Mouse (Mus musculus) cerebral cortex, adult 2 months (tissue): ENCODE data around the gene Gm7694.

Experiments
- WGBS: fragments of 180-500 bp; shearing (Covaris S2); methylation state at CpG from one replicate; pipeline ENCODE4 v1.1.7; 2018; 5-methylcytosine and 5-hydroxymethylcytosine counted together

The Gm7694 gene

DNA sequence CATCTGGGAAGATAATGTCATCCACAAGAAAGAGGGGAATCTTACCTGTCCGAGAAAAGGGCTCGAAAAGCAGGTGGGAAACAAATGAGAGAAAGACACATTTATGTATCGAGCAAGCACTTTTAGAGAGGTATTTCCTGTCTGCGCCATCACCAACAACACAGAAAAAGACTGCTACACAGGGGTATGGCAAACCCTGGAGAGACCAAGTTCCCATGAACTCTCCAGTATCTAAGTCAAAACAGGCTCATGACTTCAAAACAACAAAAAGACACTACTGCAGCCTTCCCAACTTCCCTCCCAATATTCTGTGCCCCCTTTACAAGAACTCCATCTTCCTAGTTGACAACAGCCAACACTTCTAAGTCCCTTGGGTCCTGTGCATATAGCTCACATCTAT is at the start of gene Gm7694:
Gm7694 (minus strand) TSS at position 101 of the 400 bp plus-strand sequence.
- 97% methylated on average over 4 of the region's 4 CpGs for WGBS

DNA sequence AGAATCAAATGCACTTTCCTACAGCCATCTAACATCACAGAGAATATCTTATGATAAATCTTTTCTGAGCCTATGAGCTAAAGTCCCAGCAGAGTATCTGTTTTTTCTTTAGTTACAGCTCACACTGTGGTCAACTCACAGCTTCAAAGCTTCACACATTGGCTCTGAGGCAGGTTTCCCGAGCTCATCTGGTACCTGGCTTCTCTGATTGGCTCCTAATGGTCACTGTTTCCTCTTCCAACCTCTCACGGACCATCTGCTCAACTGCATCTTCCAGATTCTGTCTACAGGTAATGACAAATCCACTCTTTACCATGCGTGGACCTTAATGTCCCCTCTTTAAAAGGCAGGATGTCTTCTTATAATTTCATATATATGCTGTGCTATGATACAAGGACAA is 47.2 kb upstream of the Gm7694 start:
- 87% methylated on average over 3 of the region's 3 CpGs for WGBS

DNA sequence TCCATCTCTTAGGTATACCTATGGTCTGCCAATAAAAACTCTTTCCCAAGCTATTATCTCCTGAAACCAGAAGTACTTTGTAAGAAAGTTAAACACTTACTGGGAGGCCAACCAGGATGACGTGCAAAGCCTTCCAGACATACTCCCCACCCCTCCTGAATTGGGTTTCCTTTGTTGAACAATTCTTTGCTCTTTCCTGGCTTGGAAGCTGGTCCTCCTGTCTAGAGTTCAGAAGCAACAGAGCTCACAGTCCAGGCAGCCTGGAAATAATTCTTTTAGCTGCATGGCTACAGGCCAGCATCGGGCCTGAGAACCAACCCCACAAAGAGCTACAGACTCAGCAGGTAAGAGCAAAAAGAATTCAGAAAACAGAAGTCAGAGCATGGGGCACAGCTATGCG is 40.1 kb upstream of the Gm7694 start:
- WGBS, result 61% methylated on average over 3 of the region's 3 CpGs

DNA sequence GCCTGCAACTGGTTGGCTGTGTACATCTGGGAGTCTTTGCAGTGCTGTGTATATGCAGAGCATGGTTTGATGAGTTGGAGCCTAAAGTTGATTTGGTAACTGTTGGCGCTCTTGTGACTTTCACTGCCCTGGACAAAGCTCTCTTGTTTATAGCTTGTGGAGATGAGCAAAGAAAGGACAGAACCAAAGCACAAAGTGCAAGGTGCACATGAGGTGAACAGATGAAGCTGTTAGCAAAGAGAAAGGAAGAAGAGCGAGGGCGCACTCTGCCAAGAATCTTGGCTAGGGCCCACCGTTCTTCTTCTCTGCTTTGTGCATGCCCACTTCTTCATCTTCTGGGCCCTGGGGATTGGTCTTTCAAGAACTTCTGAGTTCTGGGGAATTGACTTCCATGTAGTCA is 37.8 kb upstream of the Gm7694 start:
- WGBS, result 92% methylated on average over 4 of the region's 4 CpGs

DNA sequence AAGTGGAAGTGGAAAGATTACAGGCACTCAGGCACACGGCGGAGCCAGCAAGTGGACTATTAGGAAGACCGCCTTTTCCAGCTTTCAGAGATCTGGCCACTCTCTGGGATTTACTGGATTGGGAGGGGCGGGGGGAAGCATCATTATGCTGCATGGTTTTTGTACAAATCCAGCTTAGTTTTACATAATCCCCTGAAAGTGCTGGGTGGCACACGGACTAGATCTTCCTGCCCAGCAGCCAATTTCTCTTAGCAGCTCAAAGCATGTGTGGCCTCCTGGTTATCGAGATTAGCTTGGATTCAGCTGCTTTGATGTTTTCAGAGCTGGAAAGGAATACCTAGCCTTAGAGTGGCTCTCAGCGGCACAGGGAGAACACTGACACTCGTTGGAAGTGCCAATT is 36.9 kb upstream of the Gm7694 start:
- WGBS, result 66% methylated on average over 8 of the region's 8 CpGs

DNA sequence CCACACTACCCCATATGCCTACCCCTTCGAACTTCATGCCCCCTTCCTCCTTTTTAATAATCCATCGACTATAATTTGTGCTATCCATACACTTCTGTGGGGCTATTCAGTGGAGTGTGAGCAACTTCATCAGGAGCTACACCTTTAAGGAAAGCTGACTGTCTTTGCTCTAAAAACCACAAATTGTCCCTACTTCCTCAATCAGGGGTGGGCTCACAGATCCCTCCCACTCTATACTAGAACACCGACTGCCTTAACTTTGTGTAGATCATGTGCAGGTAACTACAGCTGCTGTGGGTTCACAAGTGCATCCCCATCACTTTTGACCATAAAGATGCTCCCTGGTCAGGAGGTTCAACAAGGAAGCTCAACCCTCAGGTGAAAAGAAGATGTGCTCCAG is 33.8 kb upstream of the Gm7694 start:
- WGBS, result 91% methylated on average over 3 of the region's 3 CpGs

DNA sequence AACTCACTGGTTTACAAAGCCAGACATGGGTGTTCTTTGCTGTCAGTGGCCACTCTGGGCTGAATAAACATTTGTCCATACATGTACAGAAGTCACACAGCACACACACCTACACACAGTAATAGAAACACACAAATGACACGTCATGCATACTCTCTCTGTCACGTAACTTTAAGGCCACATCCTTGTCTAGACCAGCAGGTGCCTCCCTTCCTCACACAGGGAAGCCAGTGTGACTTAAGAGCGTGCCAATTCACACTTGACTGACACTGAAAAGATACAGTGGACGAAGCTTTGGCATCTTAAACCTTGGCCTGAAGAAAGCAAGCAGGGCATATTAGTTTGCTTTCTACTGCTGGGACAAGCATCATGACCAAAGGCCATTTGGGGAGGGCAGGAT is 26.6 kb upstream of the Gm7694 start:
- 59% methylated on average over 4 of the region's 4 CpGs for WGBS

DNA sequence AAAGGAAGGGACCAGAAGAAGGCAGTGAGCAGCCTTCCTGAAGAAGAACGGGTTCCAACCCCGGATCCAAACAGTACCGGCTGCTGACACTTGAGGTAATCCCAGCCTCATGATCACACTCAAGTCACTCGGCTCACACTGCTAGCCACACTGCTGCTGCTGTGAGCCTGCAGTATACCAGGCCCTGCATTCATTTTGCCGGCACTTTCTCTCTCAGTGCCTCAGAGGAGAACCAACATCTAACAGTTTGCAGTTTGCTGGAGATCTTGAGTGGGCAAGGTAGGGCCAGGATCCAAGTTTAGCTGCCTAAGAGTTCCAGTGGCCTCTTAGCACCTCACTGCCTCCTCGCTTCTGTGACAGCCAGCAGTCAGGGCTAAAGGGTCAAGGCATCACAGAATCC is 25.8 kb upstream of the Gm7694 start:
- 33% methylated on average over 6 of the region's 6 CpGs for WGBS

DNA sequence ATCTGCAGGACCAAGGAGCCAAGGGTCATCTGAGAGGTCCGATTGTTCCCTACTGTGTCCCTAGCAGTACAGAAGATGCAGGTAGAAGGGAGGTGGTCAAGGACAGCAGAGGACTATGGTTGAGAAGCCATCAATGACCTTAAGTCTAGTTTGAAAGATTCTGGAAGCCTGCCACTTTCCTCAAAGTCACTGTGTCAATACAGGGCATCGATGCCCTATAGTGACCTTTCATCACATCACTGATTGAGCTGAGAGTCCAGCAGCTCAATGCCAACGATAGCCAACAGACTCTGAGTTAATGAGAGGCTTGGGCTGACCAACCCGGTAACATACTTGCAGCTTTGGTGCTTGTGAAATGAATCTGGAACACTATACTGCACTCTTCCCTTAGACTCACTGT is 19.1 kb upstream of the Gm7694 start:
- WGBS, result 90% methylated on average over 4 of the region's 4 CpGs

DNA sequence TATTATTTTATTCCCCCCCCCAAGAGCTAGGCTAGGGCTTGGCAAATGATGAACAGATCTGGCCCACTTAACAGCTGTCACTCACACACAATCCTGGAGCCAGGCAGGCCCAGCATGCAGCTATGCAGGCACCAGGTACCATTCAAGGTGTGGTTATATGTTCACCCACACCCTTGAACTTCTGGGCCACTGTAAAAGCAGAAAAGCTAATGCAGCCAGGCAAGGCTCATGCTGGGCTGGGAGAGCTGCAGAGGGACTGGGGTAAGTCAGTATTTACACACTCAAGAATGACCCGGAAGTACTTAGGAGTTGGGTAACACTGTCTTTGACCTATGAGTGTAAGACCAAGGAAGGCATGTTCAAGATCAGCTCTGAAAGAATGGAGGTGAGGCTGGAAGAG is 18.2 kb upstream of the Gm7694 start:
- WGBS, result 95% methylated on average over 1 of the region's 1 CpGs

DNA sequence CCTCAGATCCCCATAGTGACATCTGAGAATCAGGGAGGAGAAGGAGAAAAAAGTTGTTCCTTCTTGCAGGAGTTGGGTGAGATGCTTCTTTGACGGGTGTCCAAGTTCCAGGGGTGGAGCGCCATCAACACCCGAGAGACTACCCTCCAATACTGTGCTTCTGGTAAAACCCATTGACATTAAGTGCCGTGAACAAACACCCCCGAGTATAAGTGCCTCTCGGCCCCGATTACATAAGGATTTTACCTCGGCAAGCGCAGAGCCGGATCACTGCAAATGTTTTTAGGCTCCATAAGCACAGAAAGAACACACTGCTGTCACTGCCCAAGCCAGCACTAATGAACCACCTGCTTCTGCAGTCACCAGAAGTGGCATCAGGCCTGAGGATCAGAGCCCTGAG is 16.9 kb upstream of the Gm7694 start:
- WGBS, result 82% methylated on average over 10 of the region's 10 CpGs

DNA sequence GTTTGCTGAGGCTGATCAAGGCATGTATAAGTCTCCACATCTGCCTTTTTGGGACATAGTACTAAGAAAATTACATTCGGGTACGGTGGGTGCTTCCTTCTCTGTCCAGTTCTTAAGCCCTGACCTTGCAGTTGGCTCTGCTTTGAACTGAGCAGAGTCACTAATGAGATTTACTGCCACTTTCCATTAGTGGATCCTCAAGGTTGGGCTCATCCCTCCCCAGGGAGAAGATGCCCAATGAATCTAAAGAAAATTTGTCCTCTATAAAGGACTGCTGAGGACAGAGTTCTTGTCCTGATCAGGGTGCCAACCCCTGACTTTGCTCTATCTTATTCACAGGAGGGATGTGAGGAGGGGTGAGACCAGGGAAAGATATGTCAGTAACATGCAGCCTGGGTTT is 15.9 kb upstream of the Gm7694 start:
- WGBS, result 85% methylated on average over 2 of the region's 2 CpGs

DNA sequence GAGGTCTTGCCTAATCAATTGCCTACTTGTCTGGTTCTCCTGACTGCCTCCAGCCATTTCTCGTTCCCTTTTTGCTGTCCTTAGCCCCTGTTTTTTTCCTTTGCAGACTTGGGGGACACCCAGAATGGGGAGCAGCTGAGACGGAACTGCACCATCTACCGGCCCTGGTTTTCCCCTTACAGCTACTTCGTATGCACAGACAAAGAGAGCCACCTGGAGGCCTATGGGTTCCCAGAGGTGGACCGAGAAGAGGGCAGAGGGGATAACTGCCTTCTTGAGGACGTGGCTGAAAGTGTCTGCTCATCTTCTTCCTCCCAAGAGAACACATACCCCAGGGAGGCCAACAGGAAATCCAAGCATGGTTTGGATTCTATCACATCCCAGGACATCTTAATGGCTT is 5.3 kb upstream of the Gm7694 start:
- 86% methylated on average over 6 of the region's 6 CpGs for WGBS

DNA sequence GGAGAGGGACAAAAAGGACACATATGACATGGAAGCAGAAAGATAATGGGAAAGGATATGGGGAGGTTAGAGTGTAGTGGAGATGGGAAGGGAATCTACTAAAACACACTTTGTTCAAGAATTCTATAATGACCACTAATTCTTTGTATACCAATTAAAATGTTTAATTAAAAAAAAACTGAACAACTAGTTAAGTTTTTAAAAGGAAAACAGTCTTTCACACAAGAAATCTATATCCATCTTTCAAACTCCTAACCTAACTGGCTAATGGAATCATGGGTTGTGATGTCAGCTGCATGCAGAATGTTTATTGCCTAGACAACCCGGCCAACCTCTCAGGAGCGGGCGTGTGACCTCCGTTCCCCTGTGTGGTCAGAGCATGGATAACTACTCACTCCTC is 2.4 kb upstream of the Gm7694 start, which contains the start of gene Spata46:
Spata46 (plus strand) TSS at position 301 of the 400 bp plus-strand sequence.
- WGBS, result 95% methylated on average over 4 of the region's 4 CpGs

DNA sequence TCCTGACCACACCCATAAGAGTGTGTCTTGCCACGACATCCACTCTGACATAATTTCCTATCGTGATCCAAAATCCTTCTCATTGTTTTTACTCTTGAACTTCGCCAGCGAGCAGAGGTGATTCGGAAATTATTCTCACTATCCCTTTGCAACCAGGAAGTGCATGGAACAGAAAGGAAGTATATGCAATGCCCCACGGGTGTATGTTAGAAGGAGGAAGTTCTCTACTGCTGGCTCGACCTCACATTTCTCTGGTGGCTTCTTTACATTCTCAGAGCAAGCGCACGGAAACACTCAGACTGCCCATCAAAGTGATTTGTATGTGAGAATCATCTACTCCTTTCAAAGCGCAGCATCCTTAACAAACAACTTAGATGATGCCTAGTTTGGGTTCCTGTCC is 1.1 kb downstream of the Gm7694 start:
- 85% methylated on average over 10 of the region's 10 CpGs for WGBS

DNA sequence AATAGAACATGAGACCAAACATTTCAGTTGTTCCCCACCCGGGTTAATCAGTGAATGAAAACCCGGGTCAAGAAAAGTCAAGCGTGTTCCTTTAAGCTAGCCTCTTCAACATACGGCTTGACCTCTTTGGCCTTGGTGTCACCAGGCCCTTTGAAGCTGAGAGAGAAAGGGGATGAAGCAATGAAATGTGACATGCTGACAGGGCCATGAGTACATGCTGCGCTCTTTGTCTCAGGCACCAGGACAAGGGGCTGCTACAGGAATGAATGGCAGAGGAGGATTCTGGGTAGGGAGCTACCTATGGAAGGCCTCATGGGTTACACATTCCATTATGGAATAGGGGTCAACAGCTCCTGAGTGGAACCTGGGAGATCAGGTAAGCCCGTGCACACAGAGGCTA is 3.0 kb downstream of the Gm7694 start:
- 94% methylated on average over 6 of the region's 6 CpGs for WGBS

DNA sequence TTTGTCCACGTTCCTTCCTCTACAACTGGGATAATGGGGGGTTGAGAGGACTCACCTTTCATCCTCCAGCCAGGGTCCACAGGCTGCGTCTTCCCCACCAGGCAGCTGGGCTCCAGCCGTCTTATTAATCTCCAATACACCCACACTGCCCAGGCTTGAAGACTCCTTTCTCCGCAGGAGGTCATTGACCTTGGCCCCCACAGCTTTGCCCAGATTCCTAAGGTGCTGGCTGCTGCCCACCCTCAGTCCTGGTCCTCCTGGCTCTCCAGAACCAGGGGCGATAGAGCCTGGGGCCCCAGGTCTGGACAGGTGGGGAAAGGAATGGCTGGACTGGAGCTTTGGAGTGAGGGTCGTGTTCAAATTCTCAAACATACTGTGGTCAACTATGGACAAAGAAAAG is 3.7 kb downstream of the Gm7694 start:
- 92% methylated on average over 6 of the region's 6 CpGs for WGBS

DNA sequence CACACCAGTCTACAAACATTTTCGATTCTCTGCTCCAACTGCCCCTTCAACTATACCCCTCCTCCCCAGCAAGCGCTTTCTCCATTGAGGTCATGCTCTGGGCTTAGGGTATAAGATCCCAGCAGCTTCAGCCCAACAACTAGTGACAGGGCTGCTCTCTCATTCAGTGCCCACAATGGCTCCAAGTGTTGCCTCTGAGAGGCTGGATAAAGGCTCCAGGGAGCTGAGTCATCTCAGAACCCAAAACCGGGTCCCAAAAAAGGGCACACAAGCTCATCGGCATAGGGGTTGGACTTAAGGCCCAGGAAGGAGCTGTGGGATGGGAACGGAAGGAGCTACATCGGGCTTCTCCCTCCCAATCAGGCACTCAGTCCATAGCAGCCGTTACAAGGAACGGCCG is 4.4 kb downstream of the Gm7694 start:
- 96% methylated on average over 9 of the region's 9 CpGs for WGBS

DNA sequence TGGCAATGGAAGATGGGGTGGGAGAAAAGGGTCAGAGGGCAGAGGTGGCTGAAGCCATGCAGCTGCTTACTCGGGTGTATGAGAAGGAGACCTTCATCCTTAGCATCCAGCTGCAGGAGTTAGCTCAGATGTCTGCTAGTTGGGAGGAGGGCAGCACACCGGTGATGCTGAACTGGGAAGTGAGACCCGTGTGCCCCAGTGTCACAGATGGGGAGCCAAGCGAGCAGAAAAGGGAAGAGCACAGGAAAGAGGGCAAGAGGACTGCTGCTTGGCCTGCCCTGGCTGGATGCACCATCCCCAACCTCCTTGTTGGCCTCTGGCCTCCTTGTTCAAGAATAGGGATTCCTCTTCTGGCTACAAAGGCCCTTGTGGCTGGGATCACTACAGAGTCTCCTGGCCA is 6.6 kb downstream of the Gm7694 start:
- 82% methylated on average over 4 of the region's 4 CpGs for WGBS

DNA sequence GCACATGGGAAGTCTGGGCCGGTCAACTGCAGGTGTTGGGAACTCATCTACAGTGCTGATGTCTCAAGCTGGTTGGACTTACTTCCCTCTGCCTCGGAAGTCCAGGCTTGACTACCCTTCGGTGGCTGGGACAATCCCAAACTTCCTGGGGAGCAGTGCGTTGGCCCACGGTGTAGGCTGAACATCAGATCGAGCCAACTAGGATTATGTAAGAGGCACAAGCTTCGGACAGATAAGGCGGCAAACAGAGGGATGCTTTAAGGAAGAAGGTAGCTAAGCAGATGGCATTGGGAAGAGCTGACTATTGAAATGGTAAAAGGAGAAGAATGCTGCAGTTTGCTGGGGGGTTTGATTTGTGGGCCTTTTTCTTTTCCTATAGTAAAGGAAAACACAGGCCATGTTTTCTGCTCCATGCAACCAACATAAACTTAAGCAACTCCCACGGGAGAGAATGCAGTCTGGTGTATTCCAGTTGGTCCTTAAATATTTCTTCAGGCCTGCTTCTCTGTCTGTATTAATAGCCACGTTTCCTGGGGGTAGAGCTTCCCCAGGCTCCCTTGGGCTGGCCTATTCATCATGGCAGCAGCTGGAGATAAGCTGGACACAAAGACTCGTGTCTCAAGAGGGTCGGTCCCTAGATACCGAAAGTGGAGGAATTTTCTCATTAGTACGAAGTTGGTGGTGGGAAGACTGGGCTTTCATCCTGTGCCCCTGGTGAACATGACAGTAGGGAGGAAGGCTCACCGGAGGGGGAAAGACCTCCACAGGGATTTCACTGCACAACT is 11.2 kb downstream of the Gm7694 start:
- WGBS, result 62% methylated on average over 15 of the region's 15 CpGs

DNA sequence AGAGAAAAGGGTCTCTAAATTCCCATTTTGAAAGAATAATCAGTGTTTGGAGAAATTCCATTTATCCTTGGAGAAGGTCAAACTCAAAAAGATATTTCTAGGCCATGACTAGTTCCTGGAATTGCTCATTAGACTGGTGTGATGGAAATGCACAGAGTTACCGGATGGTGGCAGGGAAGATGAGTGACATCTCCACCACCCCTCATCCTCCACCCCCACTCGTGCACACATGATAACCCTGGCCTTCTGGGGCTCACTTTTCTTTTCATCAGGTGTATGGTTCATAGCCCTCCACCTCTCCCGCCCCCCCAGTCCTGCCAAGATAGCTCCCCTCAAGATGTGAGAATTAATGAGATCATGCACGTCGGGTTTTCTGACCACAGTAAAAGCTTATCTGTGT is 12.9 kb downstream of the Gm7694 start:
- 84% methylated on average over 5 of the region's 5 CpGs for WGBS

DNA sequence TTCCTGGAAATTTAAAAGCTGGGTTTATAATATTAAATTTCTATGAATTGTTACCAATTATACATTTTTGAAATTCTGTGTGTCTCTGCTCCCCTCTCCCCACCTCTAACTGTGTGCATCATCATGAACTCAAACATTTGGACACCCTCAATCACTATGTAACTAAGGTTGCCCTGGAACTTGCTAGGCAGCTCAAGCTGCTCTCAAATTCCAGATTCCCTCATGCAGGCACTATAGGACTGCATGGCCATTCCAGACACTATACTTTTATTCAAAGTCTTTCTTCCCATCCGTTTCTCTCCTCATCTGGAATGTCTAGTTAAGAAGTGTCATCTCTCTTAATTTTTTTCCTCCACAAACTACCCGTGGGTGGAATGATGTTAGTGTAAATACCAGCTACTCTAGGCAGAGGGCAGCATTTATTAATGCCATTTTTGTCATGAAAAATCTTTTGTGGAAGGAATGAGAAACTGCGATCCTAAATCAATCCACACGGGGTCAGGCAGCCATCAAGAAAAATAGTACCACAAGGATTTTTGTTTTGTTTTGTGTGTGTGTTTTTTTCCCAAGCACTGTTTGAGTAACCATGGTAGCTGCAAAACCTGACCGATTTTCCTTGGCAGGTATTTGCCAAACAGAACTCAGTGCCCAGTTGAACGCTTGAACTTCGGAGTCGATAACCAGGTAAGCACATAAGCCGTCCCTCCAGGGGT is 13.7 kb downstream of the Gm7694 start:
- WGBS, result 21% methylated on average over 9 of the region's 9 CpGs

DNA sequence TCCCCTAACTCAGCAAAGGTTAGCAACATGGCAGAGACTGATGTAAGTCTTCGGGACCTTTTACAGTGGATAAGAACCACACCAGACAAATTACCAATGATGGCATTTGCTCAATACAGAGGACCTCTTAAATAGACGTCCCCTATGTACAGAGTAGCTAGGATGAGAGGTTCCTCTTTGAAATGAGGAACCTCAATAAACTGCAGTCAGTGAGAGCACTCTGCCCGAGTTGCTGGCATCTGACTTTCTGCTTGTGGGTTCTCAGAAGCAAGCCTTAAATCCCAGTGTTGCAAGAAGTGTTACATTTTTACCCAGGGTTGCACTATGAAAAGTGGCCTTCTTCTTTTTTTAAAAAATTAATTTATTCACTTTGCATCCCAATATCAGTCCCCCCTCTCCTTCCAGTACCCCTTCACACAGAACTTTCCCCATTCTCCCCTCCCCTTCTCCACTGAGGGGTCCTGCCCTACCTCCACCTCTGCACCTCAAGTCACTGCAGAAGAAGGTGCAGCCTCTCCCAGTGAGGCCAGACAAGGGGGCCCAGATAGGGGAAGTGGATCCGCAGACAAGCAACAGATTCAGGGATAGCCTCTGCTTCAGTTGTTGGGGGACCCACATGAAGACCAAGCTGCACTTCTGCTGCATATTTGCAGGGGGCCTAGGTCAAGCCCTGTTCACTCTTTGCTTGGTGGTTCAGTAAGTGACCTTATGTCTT is 23.6 kb downstream of the Gm7694 start:
- WGBS, result 85% methylated on average over 4 of the region's 4 CpGs
